Mouse (Mus musculus): ENCODE data around the gene Zfp386.

GRCm38 (mm10) chr12:116086951-116087600 lies 39.6 kb downstream of the Zfp386 start:
- TF ChIP-seq CTCF (IDR thresholded peaks at IDR 0.05; ENCODE audit: borderline replicate concordance, insufficient read depth, low read depth, low read length), result no peak
- TF ChIP-seq POLR2A (IDR thresholded peaks at IDR 0.05; ENCODE audit: borderline replicate concordance, insufficient read depth, low read length), result no peak
